Mouse (Mus musculus): ENCODE data around the gene Map2k5.

- TF ChIP-seq POLR2A (IDR thresholded peaks at IDR 0.05; ENCODE audit: low read depth, low read length) (no peak), CTCF (IDR thresholded peaks at IDR 0.05; ENCODE audit: borderline replicate concordance, insufficient read depth, low read length) (no peak)
These were observed 231.4 kb downstream of the Map2k5 start for GRCm38 (mm10) chr9:63146126-63146855.
